Mouse (Mus musculus) hindbrain, embryonic 13.5 days (tissue): Measurements from ENCODE around the gene Olfr901. TPM values are rescaled to one million over a fixed set of nuclear protein-coding genes. Genes with fewer than 3 reads are reported as not detected.
"Not testable (repeated sequence)": the region's sequence is repeated elsewhere in the genome, so short reads cannot be mapped to it uniquely, and the experiment has no call there.

ENCODE experiments used
- ATAC-seq: fragments of 200-750 bp; cut with Nextera tagmentation; 2 replicates; pipeline ENCODE4 v1.8.0; 2017; ENCODE audit warnings: moderate TSS enrichment; ENCODE audit not compliant: low FRiP score
- H3K27ac ChIP-seq: fragments of 300-500 bp; sonication (generic); 2 replicates; pipeline ENCODE4 v1.5.1; 2015; ENCODE audit warnings: inconsistent platforms, mild to moderate bottlenecking, moderate library complexity
- H3K27me3 ChIP-seq: fragments of 300-500 bp; sonication (generic); 2 replicates; pipeline ENCODE4 v1.6.1; 2015; ENCODE audit warnings: mild to moderate bottlenecking, inconsistent platforms
- H3K36me3 ChIP-seq: fragments of 300-500 bp; sonication (generic); 2 replicates; pipeline ENCODE4 v1.6.1; 2015; ENCODE audit warnings: mild to moderate bottlenecking, inconsistent platforms
- H3K4me1 ChIP-seq: fragments of 300-500 bp; sonication (generic); replicated peaks from 2 replicates; pipeline ENCODE4 v1.6.1; 2015; ENCODE audit warnings: inconsistent platforms
- H3K4me2 ChIP-seq: fragments of 300-500 bp; sonication (generic); 2 replicates; pipeline ENCODE4 v1.6.1; 2015; ENCODE audit warnings: inconsistent platforms, mild to moderate bottlenecking, moderate library complexity
- H3K4me3 ChIP-seq: fragments of 300-500 bp; sonication (generic); 2 replicates; pipeline ENCODE4 v1.5.1; 2015; ENCODE audit warnings: mild to moderate bottlenecking, inconsistent platforms
- H3K9ac ChIP-seq: fragments of 300-500 bp; sonication (generic); 2 replicates; pipeline ENCODE4 v1.6.1; 2015; ENCODE audit warnings: mild to moderate bottlenecking, inconsistent platforms
- H3K9me3 ChIP-seq: fragments of 300-500 bp; sonication (generic); 2 replicates; pipeline ENCODE4 v1.6.1; 2016; ENCODE audit warnings: inconsistent platforms
- WGBS: fragments of 180-500 bp; shearing (Covaris S2); methylation state at CpG from one replicate; pipeline ENCODE4 v1.1.7; 2015; 5-methylcytosine and 5-hydroxymethylcytosine counted together
- polyA plus RNA-seq: library from polyadenylated mRNA; unstranded; fragments of >200 nt; fragmentation: Nextera tagmentation; extraction: Ambion mirVana; gene quantifications from 2 replicates; pipeline ENCODE4 v1.2.1, GENCODE M21; 2015

Gene Olfr901
- polyA plus RNA-seq, result not detected in 2 replicates

- Histone ChIP-seq H3K9me3 (no peaks in the 10 kb centered on the region), H3K36me3 (no peaks in the 10 kb centered on the region), H3K4me2 (no peak within 1 kb of the TSS), H3K27ac (no peak within 1 kb of the TSS), H3K9ac (no peak within 1 kb of the TSS), H3K4me1 (no peaks in the 10 kb centered on the region), H3K27me3 (no peaks in the 10 kb centered on the region), H3K4me3 (no peak within 1 kb of the TSS)
- 92% methylated on average over 1 of the region's 1 CpGs for WGBS
- no peak for ATAC-seq
These were observed at the start of gene Olfr901 for GRCm38 (mm10) chr9:38429155-38429554. TSS of gene Olfr901 (plus strand) at chr9:38429455.

GRCm38 (mm10) chr9:38401398-38401797 is 27.9 kb upstream of the Olfr901 start, which contains the start of gene Olfr147:
TSS of gene Olfr147 (plus strand) at chr9:38401698.
- no peak within 1 kb of the TSS for H3K4me3 ChIP-seq
- 83% methylated on average over 1 of the region's 1 CpGs for WGBS

GRCm38 (mm10) chr9:38407502-38407901 is 21.8 kb upstream of the Olfr901 start:
- not testable (repeated sequence) for H3K4me1 ChIP-seq, H3K27me3 ChIP-seq, H3K36me3 ChIP-seq, H3K9ac ChIP-seq, H3K27ac ChIP-seq, H3K9me3 ChIP-seq, H3K4me3 ChIP-seq, H3K4me2 ChIP-seq, ATAC-seq
- WGBS, result 92% methylated on average over 3 of the region's 3 CpGs

More at GRCm38 (mm10) chr9:38401398-38401797, 27.9 kb upstream of the Olfr901 start, which contains the start of gene Olfr147:
- Histone ChIP-seq H3K36me3 (no peaks in the 10 kb centered on the region), H3K27ac (no peak within 1 kb of the TSS), H3K9me3 (no peaks in the 10 kb centered on the region), H3K4me1 (no peaks in the 10 kb centered on the region), H3K4me2 (no peak within 1 kb of the TSS), H3K27me3 (no peaks in the 10 kb centered on the region), H3K9ac (no peak within 1 kb of the TSS)
- ATAC-seq, result no peak

- not testable (repeated sequence) for H3K36me3 ChIP-seq, H3K9ac ChIP-seq, H3K4me3 ChIP-seq, H3K4me2 ChIP-seq, H3K4me1 ChIP-seq, H3K27me3 ChIP-seq, H3K27ac ChIP-seq, ATAC-seq, H3K9me3 ChIP-seq
- 95% methylated on average over 14 of the region's 14 CpGs for WGBS
These were observed 15.8 kb upstream of the Olfr901 start for GRCm38 (mm10) chr9:38413502-38413901.

- H3K36me3 ChIP-seq, result no peaks in the 10 kb centered on the region
- H3K27me3 ChIP-seq, result no peaks in the 10 kb centered on the region
- H3K4me2 ChIP-seq, result no peak overlapping the region
- no peaks in the 10 kb centered on the region for H3K4me1 ChIP-seq
- H3K9me3 ChIP-seq, result no peaks in the 10 kb centered on the region
- H3K27ac ChIP-seq, result no peak overlapping the region
- no peak overlapping the region for H3K9ac ChIP-seq
- ATAC-seq, result no peak
- no peak overlapping the region for H3K4me3 ChIP-seq
These were observed 5.5 kb upstream of the Olfr901 start for GRCm38 (mm10) chr9:38423801-38424200.

GRCm38 (mm10) chr9:38427026-38427425 is 2.2 kb upstream of the Olfr901 start:
- ATAC-seq, result no peak
- no peak overlapping the region for H3K4me3 ChIP-seq
- 56% methylated on average over 1 of the region's 1 CpGs for WGBS

GRCm38 (mm10) chr9:38447352-38447751 is 18.1 kb downstream of the Olfr901 start, which contains the start of gene Olfr902:
TSS of gene Olfr902 (plus strand) at chr9:38447652.
- ATAC-seq, result no peak
- Histone ChIP-seq H3K9me3 (no peaks in the 10 kb centered on the region), H3K4me2 (no peak within 1 kb of the TSS), H3K36me3 (no peaks in the 10 kb centered on the region), H3K4me3 (no peak within 1 kb of the TSS), H3K9ac (no peak within 1 kb of the TSS), H3K27ac (no peak within 1 kb of the TSS), H3K27me3 (no peaks in the 10 kb centered on the region), H3K4me1 (no peaks in the 10 kb centered on the region)
- WGBS, result 94% methylated on average over 5 of the region's 5 CpGs

More at GRCm38 (mm10) chr9:38427026-38427425, 2.2 kb upstream of the Olfr901 start:
- no peak overlapping the region for H3K9ac ChIP-seq
- H3K4me2 ChIP-seq, result no peak overlapping the region
- H3K27me3 ChIP-seq, result no peaks in the 10 kb centered on the region
- no peaks in the 10 kb centered on the region for H3K4me1 ChIP-seq
- H3K36me3 ChIP-seq, result no peaks in the 10 kb centered on the region
- no peak overlapping the region for H3K27ac ChIP-seq
- H3K9me3 ChIP-seq, result no peaks in the 10 kb centered on the region

- H3K4me1 ChIP-seq, result no peaks in the 10 kb centered on the region
- no peak for ATAC-seq
These were observed 33.6 kb downstream of the Olfr901 start, which contains the start of gene Olfr904 for GRCm38 (mm10) chr9:38462844-38463243. TSS of gene Olfr904 (plus strand) at chr9:38463144.

GRCm38 (mm10) chr9:38470807-38471206 is 41.6 kb downstream of the Olfr901 start, which contains the start of gene Olfr905:
TSS of gene Olfr905 (plus strand) at chr9:38471107.
- no peaks in the 10 kb centered on the region for H3K9me3 ChIP-seq
- no peak within 1 kb of the TSS for H3K4me2 ChIP-seq
- no peaks in the 10 kb centered on the region for H3K27me3 ChIP-seq
- no peaks in the 10 kb centered on the region for H3K4me1 ChIP-seq
- no peak within 1 kb of the TSS for H3K27ac ChIP-seq
- H3K9ac ChIP-seq, result no peak within 1 kb of the TSS
- H3K36me3 ChIP-seq, result no peaks in the 10 kb centered on the region
- no peak within 1 kb of the TSS for H3K4me3 ChIP-seq
- ATAC-seq, result no peak

More at GRCm38 (mm10) chr9:38462844-38463243, 33.6 kb downstream of the Olfr901 start, which contains the start of gene Olfr904:
- no peak within 1 kb of the TSS for H3K9ac ChIP-seq
- no peak within 1 kb of the TSS for H3K4me2 ChIP-seq
- no peaks in the 10 kb centered on the region for H3K9me3 ChIP-seq
- H3K4me3 ChIP-seq, result no peak within 1 kb of the TSS
- no peaks in the 10 kb centered on the region for H3K27me3 ChIP-seq
- H3K27ac ChIP-seq, result no peak within 1 kb of the TSS
- H3K36me3 ChIP-seq, result no peaks in the 10 kb centered on the region

Other genes with a start within 250 kb of the Olfr901 start
- not detected in 2 replicates for gene Olfr891, start 248.6 kb upstream of the Olfr901 start, polyA plus RNA-seq
- gene Olfr893, start 221.1 kb upstream of the Olfr901 start, polyA plus RNA-seq, result not detected in 2 replicates
- not detected in 2 replicates for gene Olfr894, start 211.4 kb upstream of the Olfr901 start, polyA plus RNA-seq
- gene Olfr143, start 176.7 kb upstream of the Olfr901 start, polyA plus RNA-seq, result not detected in 2 replicates
- gene Olfr895, start 161.6 kb upstream of the Olfr901 start, polyA plus RNA-seq, result not detected in 2 replicates
- gene Olfr896-ps1, start 138.3 kb upstream of the Olfr901 start, polyA plus RNA-seq, result not detected in 2 replicates
- not detected in 2 replicates for gene Olfr25, start 100.4 kb upstream of the Olfr901 start, polyA plus RNA-seq
- not detected in 2 replicates for gene Olfr898, start 81.0 kb upstream of the Olfr901 start, polyA plus RNA-seq
- gene Olfr250, start 62.6 kb upstream of the Olfr901 start, polyA plus RNA-seq, result not detected in 2 replicates
- gene Olfr251, start 52.4 kb upstream of the Olfr901 start, polyA plus RNA-seq, result not detected in 2 replicates
- gene Olfr147, start 27.8 kb upstream of the Olfr901 start, polyA plus RNA-seq, result not detected in 2 replicates
- not detected in 2 replicates for gene Olfr902, start 18.2 kb downstream of the Olfr901 start, polyA plus RNA-seq
- gene Olfr904, start 33.7 kb downstream of the Olfr901 start, polyA plus RNA-seq, result not detected in 2 replicates
- gene Olfr905, start 41.7 kb downstream of the Olfr901 start, polyA plus RNA-seq, result not detected in 2 replicates
- not detected in 2 replicates for gene Olfr906, start 57.6 kb downstream of the Olfr901 start, polyA plus RNA-seq
- gene Olfr907, start 66.3 kb downstream of the Olfr901 start, polyA plus RNA-seq, result not detected in 2 replicates
- gene Olfr911-ps1, start 92.1 kb downstream of the Olfr901 start, polyA plus RNA-seq, result not detected in 2 replicates
- gene Olfr910, start 108.4 kb downstream of the Olfr901 start, polyA plus RNA-seq, result not detected in 2 replicates
- not detected in 2 replicates for gene Olfr912, start 150.7 kb downstream of the Olfr901 start, polyA plus RNA-seq
- not detected in 2 replicates for gene Olfr913, start 163.3 kb downstream of the Olfr901 start, polyA plus RNA-seq
- not detected in 2 replicates for gene Olfr914, start 175.6 kb downstream of the Olfr901 start, polyA plus RNA-seq
- gene Olfr916, start 230.4 kb downstream of the Olfr901 start, polyA plus RNA-seq, result not detected in 2 replicates
- not detected in 2 replicates for gene Olfr917, start 236.4 kb downstream of the Olfr901 start, polyA plus RNA-seq
- not detected in 2 replicates for gene Olfr918, start 245.1 kb downstream of the Olfr901 start, polyA plus RNA-seq